Comparison of ENCODE assay signal across 17 mouse cellular contexts in genomic region chr10:19463800-19464199, GRCm38 (mm10).
"Had no signal": no experiment of that assay in that cellular context is flagged by ENCODE, and none has a peak within 500 bp of the region (broad histone marks: within the 10 kb centered on the region; RNA-seq: fewer than 3 reads in every experiment).

No protein-coding gene starts in this region.

- DNase-seq: lung, embryonic 14.5 days; lung, postnatal 4 days; midbrain, embryonic 14.5 days; retina, postnatal 1 day; right cerebral cortex, adult 18-20 months; right cerebral cortex, postnatal 25 days; right cerebral cortex, postnatal 4 days; spleen, adult 18-20 months; thymus, adult 18-20 months; thymus, postnatal 14 days; thymus, postnatal 36 days had no signal

- H3K9me3 ChIP-seq: midbrain, embryonic 10.5 days; midbrain, embryonic 12.5 days; neural tube, embryonic 13.5 days; neural tube, embryonic 15.5 days had no signal

- H3K4me3 ChIP-seq: midbrain, embryonic 10.5 days; midbrain, embryonic 12.5 days; myocyte; neural tube, embryonic 13.5 days; neural tube, embryonic 15.5 days had no signal

- H3K4me2 ChIP-seq: lung, embryonic 14.5 days; midbrain, embryonic 12.5 days; neural tube, embryonic 13.5 days; neural tube, embryonic 15.5 days had no signal

- H3K9ac ChIP-seq: lung, embryonic 14.5 days; midbrain, embryonic 12.5 days; neural tube, embryonic 13.5 days; neural tube, embryonic 15.5 days had no signal

- H3K36me3 ChIP-seq: midbrain, embryonic 10.5 days; midbrain, embryonic 12.5 days; neural tube, embryonic 13.5 days; neural tube, embryonic 15.5 days had no signal

- H3K27ac ChIP-seq: midbrain, embryonic 10.5 days; midbrain, embryonic 12.5 days; neural tube, embryonic 13.5 days; neural tube, embryonic 15.5 days had no signal

- ATAC-seq: midbrain, embryonic 16.5 days had no signal
